Mouse (Mus musculus) stomach, embryonic 16.5 days (tissue): Measurements from ENCODE around the gene Rabif. TPM values are rescaled to one million over a fixed set of nuclear protein-coding genes. Genes with fewer than 3 reads are reported as not detected.
A peak's percentile ranks its signal among the peaks of the same experiment; 100 is the strongest.
"Not testable (repeated sequence)": the region's sequence is repeated elsewhere in the genome, so short reads cannot be mapped to it uniquely, and the experiment has no call there.

Source experiments
- ATAC-seq: fragments of 200-750 bp; cut with Nextera tagmentation; 2 replicates; pipeline ENCODE4 v1.8.0; 2017; ENCODE audit warnings: moderate number of reproducible peaks, moderate TSS enrichment; ENCODE audit not compliant: insufficient read depth, low FRiP score
- H3K27ac ChIP-seq: fragments of 300-500 bp; sonication (generic); 2 replicates; pipeline ENCODE4 v1.5.1; 2014; ENCODE audit warnings: low read length
- H3K27me3 ChIP-seq: fragments of 300-500 bp; sonication (generic); 2 replicates; pipeline ENCODE4 v1.6.1; 2014; ENCODE audit warnings: low read length, control low read depth, mixed read lengths; ENCODE audit not compliant: control insufficient read depth, insufficient read depth
- H3K36me3 ChIP-seq: fragments of 300-500 bp; sonication (generic); 2 replicates; pipeline ENCODE4 v1.6.1; 2014; ENCODE audit warnings: low read length; ENCODE audit not compliant: control insufficient read depth, insufficient read depth
- H3K4me1 ChIP-seq: fragments of 300-500 bp; sonication (generic); 2 replicates; pipeline ENCODE4 v1.6.1; 2014; ENCODE audit warnings: low read length, control low read depth, mixed read lengths; ENCODE audit not compliant: control insufficient read depth, insufficient read depth
- H3K4me2 ChIP-seq: fragments of 300-500 bp; sonication (generic); 2 replicates; pipeline ENCODE4 v1.6.1; 2014; ENCODE audit warnings: low read depth, low read length, mixed read lengths
- H3K4me3 ChIP-seq: fragments of 300-500 bp; sonication (generic); replicated peaks from 2 replicates; pipeline ENCODE4 v1.5.1; 2014; ENCODE audit warnings: mild to moderate bottlenecking, low read length
- H3K9ac ChIP-seq: fragments of 300-500 bp; sonication (generic); 2 replicates; pipeline ENCODE4 v1.6.1; 2014; ENCODE audit warnings: low read length
- H3K9me3 ChIP-seq: fragments of 300-500 bp; sonication (generic); replicated peaks from 2 replicates; pipeline ENCODE4 v1.6.1; 2016; ENCODE audit warnings: low read length, control low read depth; ENCODE audit not compliant: control insufficient read depth
- WGBS: fragments of 180-500 bp; shearing (Covaris S2); extraction: QIAGEN DNeasy Blood & Tissue Kit; methylation state at CpG from one replicate; pipeline ENCODE4 v1.1.7; 2014; 5-methylcytosine and 5-hydroxymethylcytosine counted together
- polyA plus RNA-seq: library from polyadenylated mRNA; unstranded; fragments of >200 nt; fragmentation: Nextera tagmentation; extraction: Ambion mirVana; gene quantifications from 2 replicates; pipeline ENCODE4 v1.2.1, GENCODE M21; 2015

Gene Rabif
- polyA plus RNA-seq, 1 experiment from 2014 or later = 40.2 TPM

DNA sequence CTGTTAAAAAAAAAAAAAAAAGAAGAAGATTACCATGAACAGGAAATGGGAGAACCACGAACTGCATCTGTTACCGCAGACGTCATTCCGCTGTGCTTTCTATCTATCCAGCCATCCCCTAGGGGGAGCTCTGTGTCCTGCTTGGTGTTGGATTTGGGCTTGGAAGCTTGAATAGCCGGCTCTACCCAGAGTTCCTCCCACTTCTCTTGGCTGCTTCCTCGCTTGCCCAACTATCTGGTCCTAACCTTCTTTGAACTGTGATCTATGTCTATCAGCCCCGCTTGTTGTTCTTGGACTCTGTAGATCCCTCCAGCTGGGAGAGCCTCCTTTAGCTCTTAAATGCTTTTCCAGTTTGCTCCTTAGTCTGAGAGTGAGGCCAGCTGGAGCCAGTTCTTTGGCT, 24.2 kb downstream of the Rabif start:
- WGBS = 7% methylated on average over 7 of the region's 7 CpGs
- Histone ChIP-seq H3K9ac (no peak overlapping the region), H3K36me3 (no peaks in the 10 kb centered on the region), H3K4me3 (no peak overlapping the region), H3K4me2 (no peak overlapping the region), H3K4me1 (peaks cover 13% of the 10 kb centered on the region), H3K27me3 (no peaks in the 10 kb centered on the region), H3K27ac (no peak overlapping the region), H3K9me3 (no peaks in the 10 kb centered on the region)
- peak; percentile 64 for ATAC-seq

DNA sequence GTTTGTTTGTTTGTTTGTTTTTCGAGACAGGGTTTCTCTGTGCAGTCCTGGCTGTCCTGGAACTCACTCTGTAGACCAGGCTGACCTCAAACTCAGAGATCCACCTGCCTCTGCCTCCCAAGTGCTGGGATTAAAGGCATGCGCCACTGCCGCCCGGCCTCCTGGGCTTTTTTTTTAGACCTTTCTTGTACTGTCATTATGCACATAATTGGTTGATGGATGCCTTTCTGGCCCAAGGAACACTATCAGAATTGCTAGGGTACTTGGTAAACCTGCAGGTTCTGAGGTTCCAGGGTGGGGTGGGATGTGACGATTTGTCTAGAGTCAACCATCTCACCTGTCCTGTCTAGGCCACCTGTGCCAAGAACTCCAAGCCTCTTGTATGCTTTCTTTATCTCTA, 24.8 kb downstream of the Rabif start:
- not testable (repeated sequence) for H3K9ac ChIP-seq, ATAC-seq, H3K36me3 ChIP-seq, H3K27me3 ChIP-seq, H3K4me3 ChIP-seq, H3K4me2 ChIP-seq, H3K27ac ChIP-seq, H3K9me3 ChIP-seq
- peaks cover 13% of the 10 kb centered on the region for H3K4me1 ChIP-seq
- 92% methylated on average over 5 of the region's 5 CpGs for WGBS

DNA sequence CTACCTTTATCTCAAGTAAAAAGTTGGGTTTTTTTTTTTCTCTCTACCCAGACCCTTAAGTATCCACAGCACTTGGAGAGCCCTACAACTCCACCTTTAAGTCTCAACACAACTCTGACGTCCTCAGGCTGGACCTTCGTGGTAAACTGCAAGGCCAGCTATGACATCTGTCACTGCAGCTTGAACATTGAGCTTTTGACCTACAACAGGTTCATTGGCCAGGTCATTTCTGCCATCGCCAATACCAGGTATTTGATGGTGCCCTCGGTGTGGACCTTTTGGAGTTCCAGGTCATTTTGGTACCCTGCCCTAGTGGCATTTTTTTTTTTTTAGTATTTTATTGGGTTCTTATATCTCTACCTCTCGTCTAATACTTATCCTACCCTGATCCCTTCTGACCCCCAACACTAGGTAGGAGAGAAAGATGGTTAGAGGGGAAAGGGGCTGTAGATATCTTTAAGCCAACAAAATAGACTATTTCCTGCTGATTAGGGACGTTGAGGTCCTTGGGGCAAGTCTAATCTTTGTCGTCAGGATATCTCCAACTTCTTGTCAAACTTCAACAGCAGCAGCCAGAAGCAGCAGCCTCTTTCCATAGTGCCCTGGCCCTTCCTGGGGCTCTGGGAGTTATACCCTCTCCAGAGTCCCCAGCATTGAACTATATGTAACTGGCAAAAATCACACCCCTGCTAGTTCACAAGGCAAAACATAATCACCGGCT, 25.7 kb downstream of the Rabif start:
- Histone ChIP-seq H3K4me2 (no peak overlapping the region), H3K27ac (no peak overlapping the region), H3K4me3 (no peak overlapping the region), H3K36me3 (no peaks in the 10 kb centered on the region), H3K9ac (no peak overlapping the region), H3K27me3 (no peaks in the 10 kb centered on the region), H3K9me3 (no peaks in the 10 kb centered on the region), H3K4me1 (peaks cover 13% of the 10 kb centered on the region)
- WGBS = 75% methylated on average over 8 of the region's 8 CpGs
- ATAC-seq = no peak

DNA sequence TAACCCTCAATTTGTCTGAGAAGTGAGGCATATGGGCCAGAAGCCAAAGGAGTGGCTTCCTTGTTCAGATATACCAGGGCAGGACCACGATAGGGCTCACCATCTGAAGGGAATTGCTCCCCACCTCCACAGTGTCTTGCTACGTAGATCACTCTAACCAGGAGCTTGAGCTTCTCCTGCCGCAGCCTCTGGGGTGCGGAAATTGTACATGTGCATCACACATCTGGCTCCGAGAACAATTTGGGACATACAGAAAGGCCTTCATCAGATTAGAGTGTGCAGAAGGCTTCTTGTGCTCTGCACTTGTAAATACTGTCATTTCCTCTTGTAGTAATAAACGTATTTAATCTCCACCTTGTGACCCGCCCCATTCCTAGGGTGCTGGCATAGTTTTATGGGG, 26.7 kb downstream of the Rabif start:
- 67% methylated on average over 7 of the region's 7 CpGs for WGBS
- H3K27ac ChIP-seq = 0 out of 2 replicates have a peak overlapping the region, but pooled peaks have one; percentile 18
- no peak overlapping the region for H3K9ac ChIP-seq
- H3K4me1 ChIP-seq = peaks cover 9% of the 10 kb centered on the region
- no peaks in the 10 kb centered on the region for H3K27me3 ChIP-seq
- H3K36me3 ChIP-seq = no peaks in the 10 kb centered on the region
- H3K9me3 ChIP-seq = no peaks in the 10 kb centered on the region
- no peak overlapping the region for H3K4me3 ChIP-seq
- no peak for ATAC-seq
- H3K4me2 ChIP-seq = no peak overlapping the region

DNA sequence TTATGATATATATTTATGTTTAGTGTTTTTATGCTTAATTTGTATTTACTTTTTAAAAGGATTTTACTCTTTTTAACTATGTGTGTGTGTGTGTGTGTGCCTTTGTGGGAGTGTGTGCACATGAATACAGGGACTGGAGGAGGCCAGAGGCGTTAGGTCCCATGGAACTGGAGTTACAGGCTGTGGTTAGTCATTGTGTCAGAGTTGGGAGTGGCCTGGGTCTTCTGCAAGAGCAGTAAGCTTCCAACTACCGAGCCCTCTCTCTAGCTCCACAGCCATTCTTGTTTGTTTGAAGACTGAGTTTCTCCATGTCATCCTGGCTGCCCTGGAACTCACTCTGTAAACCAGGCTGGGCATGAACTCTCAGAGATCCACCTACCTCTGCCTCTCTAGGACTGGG, 27.9 kb downstream of the Rabif start:
- Histone ChIP-seq H3K4me2 (no peak overlapping the region), H3K27me3 (no peaks in the 10 kb centered on the region), H3K4me1 (0 out of 2 replicates have a peak, but pooled peaks cover 3% of the 10 kb centered on the region), H3K27ac (peak overlapping the region; percentile 57), H3K9ac (no peak overlapping the region), H3K4me3 (no peak overlapping the region), H3K36me3 (no peaks in the 10 kb centered on the region), H3K9me3 (no peaks in the 10 kb centered on the region)
- ATAC-seq = no peak; the same call in 1 of the 2 replicates
- WGBS = 33% methylated on average over 2 of the region's 2 CpGs

DNA sequence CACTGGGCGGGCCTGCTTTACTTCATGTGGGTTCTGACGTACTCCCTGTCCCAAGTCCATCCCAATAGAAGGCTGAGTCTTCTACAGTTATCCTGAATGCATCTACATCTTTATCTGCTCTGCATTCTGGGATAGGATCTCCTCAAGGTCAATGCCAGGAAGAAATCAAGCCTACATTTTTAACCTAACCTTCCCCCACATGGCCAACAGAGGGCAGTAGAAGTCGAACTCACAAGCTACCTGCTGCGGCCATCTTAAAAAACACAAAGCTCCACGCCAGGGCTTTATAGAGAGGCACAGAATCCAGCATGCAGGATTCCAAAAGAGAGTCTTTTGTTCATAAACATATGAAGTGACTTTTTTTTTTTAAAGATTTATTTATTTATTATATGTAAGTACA, 30.0 kb downstream of the Rabif start:
- H3K27ac ChIP-seq = no peak overlapping the region
- no peak for ATAC-seq
- WGBS = 78% methylated on average over 5 of the region's 5 CpGs
- H3K4me2 ChIP-seq = no peak overlapping the region
- H3K27me3 ChIP-seq = no peaks in the 10 kb centered on the region
- H3K4me3 ChIP-seq = no peak overlapping the region
- 0 out of 2 replicates have a peak, but pooled peaks cover 3% of the 10 kb centered on the region for H3K4me1 ChIP-seq
- H3K9me3 ChIP-seq = no peaks in the 10 kb centered on the region
- H3K36me3 ChIP-seq = no peaks in the 10 kb centered on the region
- no peak overlapping the region for H3K9ac ChIP-seq

DNA sequence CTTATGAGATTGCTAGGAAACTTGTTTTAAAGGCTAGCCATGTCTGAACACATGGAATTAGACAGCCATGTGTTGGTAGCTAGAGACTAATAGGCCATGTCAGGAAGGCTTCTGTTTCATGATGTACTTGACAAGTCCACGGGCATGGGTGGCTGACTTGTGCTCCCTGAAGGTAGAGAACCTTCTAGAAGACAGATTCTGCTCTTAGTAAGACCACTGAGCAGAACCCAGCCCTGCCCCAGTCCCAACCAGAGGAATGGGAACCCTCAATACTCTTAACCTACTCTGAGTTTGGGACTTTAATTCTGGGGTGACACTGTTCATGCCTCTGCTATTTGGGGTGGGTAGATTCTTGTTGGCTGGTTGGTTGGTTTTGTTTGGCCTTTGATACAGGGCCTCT, 30.6 kb downstream of the Rabif start:
- H3K4me2 ChIP-seq = no peak overlapping the region
- H3K27ac ChIP-seq = no peak overlapping the region
- no peaks in the 10 kb centered on the region for H3K36me3 ChIP-seq
- H3K9ac ChIP-seq = no peak overlapping the region
- H3K27me3 ChIP-seq = no peaks in the 10 kb centered on the region
- ATAC-seq = no peak
- no peak overlapping the region for H3K4me3 ChIP-seq
- 91% methylated on average over 1 of the region's 1 CpGs for WGBS
- H3K4me1 ChIP-seq = 0 out of 2 replicates have a peak, but pooled peaks cover 3% of the 10 kb centered on the region
- H3K9me3 ChIP-seq = no peaks in the 10 kb centered on the region

DNA sequence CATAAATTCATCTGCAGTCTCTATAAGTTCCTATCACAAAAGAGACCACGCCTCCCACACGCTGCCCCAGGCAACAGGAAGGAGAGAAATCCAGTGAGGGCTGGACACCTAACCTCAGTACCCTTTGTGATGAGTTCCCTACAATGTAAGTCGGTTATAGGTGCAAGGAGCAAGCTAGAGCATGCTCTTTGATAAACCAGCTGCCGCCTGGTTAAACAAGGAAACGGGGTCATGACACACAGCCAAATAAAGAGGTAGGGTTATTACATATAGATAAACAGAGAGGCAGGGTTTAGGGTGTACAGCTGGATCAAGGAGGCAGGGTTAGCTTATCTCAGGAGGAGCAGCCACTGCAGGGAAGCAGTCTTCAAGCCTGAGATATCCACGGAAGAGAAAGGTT, 32.3 kb downstream of the Rabif start:
- H3K9ac ChIP-seq = no peak overlapping the region
- H3K36me3 ChIP-seq = no peaks in the 10 kb centered on the region
- peak; percentile 82 for ATAC-seq
- 27% methylated on average over 6 of the region's 6 CpGs for WGBS
- H3K27me3 ChIP-seq = no peaks in the 10 kb centered on the region
- H3K4me1 ChIP-seq = 0 out of 2 replicates have a peak, but pooled peaks cover 3% of the 10 kb centered on the region
- H3K4me2 ChIP-seq = no peak overlapping the region
- no peak overlapping the region for H3K4me3 ChIP-seq
- no peaks in the 10 kb centered on the region for H3K9me3 ChIP-seq
- H3K27ac ChIP-seq = peak overlapping the region; percentile 52

DNA sequence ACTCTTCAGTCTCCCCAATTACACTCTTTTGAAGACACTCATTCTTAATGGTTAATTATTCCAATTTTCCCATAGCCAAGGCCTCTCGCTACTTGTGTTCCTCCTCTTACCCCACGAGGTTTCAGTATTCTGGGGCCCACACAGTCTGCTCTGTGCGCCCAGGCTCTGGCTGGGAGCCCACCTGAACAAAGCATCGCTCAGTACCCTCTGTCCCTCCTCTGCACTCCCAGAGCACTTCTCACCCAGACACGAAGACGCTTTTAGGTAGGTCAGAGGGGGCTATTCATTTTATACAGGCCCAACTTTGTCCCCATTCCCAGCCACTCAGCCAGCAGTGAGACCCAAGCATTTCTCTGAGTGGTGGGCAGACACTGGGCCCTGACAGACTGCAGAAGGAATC, 36.2 kb downstream of the Rabif start:
- Histone ChIP-seq H3K9ac (no peak overlapping the region), H3K4me2 (no peak overlapping the region), H3K27me3 (no peaks in the 10 kb centered on the region), H3K9me3 (no peaks in the 10 kb centered on the region), H3K36me3 (no peaks in the 10 kb centered on the region), H3K27ac (no peak overlapping the region), H3K4me3 (no peak overlapping the region), H3K4me1 (no peaks in the 10 kb centered on the region)
- no peak for ATAC-seq
- 76% methylated on average over 6 of the region's 6 CpGs for WGBS
